Mouse (Mus musculus) heart, embryonic 16.5 days (tissue): ENCODE data around the gene Zbtb43. TPM values are rescaled to one million over a fixed set of nuclear protein-coding genes. Genes with fewer than 3 reads are reported as not detected.

Experiments used
- polyA plus RNA-seq: library from polyadenylated mRNA; unstranded; fragments of >200 nt; fragmentation: Nextera tagmentation; extraction: Ambion mirVana; gene quantifications from 2 replicates; pipeline ENCODE4 v1.2.1, GENCODE M21; 2015

Gene Zbtb43
- polyA plus RNA-seq, 1 experiment from 2014 or later = 13.3 TPM

Other genes starting within 250 kb of the Zbtb43 start
- gene Ralgps1, start 97.1 kb downstream of the Zbtb43 start, polyA plus RNA-seq = 4.6 and 5.3 TPM in 2 replicates
- 3.8 and 4.9 TPM in 2 replicates for gene Zbtb34, start 37.2 kb downstream of the Zbtb43 start, polyA plus RNA-seq
- not detected in 2 replicates for gene Lmx1b, start 172.0 kb upstream of the Zbtb43 start, polyA plus RNA-seq